Mouse (Mus musculus) ovary, postnatal 14 days (tissue): ENCODE data around the gene Cish.

Experiments used
- DNase-seq: peaks from one replicate; pipeline ENCODE4 v3.0.0; 2022; ENCODE audit warnings: low spot score

The Cish gene

DNA sequence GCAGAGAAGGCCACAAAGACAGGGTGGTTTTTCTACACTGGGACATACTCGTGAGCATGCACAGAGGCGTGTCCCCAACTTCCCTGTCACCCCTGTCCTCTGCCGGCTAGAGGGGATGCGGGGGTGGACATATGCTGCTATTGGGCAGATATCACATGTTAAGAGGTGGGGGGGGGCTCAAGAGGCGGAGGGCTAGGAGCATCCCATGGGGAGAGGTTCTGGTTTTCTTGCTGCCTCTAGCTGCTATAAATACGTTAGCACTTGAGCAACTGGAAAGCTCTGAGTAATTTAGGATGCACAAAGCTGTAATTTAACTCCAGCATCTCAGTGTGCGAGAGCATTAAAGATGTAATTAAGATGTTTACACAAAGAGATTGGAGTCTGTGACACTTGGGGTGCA lies 53.5 kb downstream of the Cish start:
- DNase-seq, result no peak
